Mouse (Mus musculus): ENCODE results near the gene Gm14147.
"Not testable (repeated sequence)": the region's sequence is repeated elsewhere in the genome, so short reads cannot be mapped to it uniquely, and the experiment has no call there.

Gm14147 gene

GRCm38 (mm10) chr2:151097945-151098344 is at the start of gene Gm14147:
Gene Gm14147, plus strand, starts transcription at chr2:151098245.
- not testable (repeated sequence) for DNase-seq (ENCODE audit: low read depth, low spot score)

DNA sequence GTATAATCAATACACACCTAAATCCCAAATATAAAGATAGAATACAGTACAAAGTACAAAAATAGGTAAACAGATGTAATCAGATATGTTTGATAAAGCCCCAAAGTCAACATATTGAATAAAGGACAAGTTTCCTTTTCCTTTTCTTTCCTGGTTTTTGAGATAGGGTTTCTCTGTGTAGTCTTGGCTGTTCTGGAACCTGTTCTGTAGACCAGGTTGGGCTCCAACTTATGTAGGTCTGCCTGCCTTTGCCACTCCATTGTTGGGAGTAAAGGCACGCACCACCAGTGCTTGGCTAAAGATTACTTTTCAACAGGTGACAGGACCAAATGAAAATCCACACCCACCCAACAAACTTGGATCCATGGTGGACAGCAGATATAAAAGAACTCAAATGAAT is 41.4 kb upstream of the Gm14147 start:
- no peak for DNase-seq (ENCODE audit: low read depth, low spot score)

DNA sequence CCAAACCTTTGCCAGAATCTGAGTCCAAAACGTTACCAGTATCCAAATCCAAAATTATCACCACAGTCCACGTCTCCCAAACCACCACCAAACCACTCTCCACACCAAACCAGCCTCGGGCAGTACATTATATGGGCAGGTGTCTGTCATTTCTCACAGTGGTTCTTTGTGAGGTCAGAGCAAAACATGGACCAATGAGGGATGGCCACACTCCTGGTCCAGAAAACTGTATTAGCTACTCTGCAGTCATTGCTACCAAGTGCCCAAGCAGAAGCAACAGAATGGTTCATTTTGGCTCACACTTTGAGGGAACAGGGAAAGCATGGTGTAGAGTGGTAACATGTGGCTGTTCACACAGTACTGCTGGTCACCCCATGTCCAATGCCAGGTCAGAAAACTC is 5.8 kb upstream of the Gm14147 start, which contains the start of gene Gm14151:
TSS of gene Gm14151 (minus strand) at position 101 of the 400 bp plus-strand sequence.
- not testable (repeated sequence) for DNase-seq (ENCODE audit: low read depth, low spot score)
